Mouse (Mus musculus) spleen, postnatal 10 days (tissue): ENCODE results near the gene Tmem100.

Experiments used
- DNase-seq, 2 experiments: peaks; one replicate each; pipeline ENCODE4 v3.0.0; 2021 to 2022; ENCODE audit warnings: low spot score in 2 of 2

Tmem100 gene

GRCm38 (mm10) chr11:90059241-90059640, 29.1 kb downstream of the Tmem100 start:
- no peak for DNase-seq

GRCm38 (mm10) chr11:90062657-90063056, 32.5 kb downstream of the Tmem100 start:
- DNase-seq = no peak

GRCm38 (mm10) chr11:90066405-90067250, 36.5 kb downstream of the Tmem100 start:
- no peak for DNase-seq

GRCm38 (mm10) chr11:90071747-90072146, 41.6 kb downstream of the Tmem100 start:
- DNase-seq = peak in 1 of 2 experiments; percentile 25

GRCm38 (mm10) chr11:90073201-90073600, 43.1 kb downstream of the Tmem100 start:
- no peak for DNase-seq

GRCm38 (mm10) chr11:90076666-90077065, 46.5 kb downstream of the Tmem100 start:
- DNase-seq = no peak

- DNase-seq = no peak
Observed at GRCm38 (mm10) chr11:90080678-90081267, 50.6 kb downstream of the Tmem100 start.

GRCm38 (mm10) chr11:90081820-90082596, 51.9 kb downstream of the Tmem100 start:
- no peak for DNase-seq

GRCm38 (mm10) chr11:90083042-90083441, 52.9 kb downstream of the Tmem100 start:
- DNase-seq = no peak

- no peak for DNase-seq
Observed at GRCm38 (mm10) chr11:90084166-90084565, 54.0 kb downstream of the Tmem100 start.
